Mouse (Mus musculus) heart, embryonic 15.5 days (tissue): ENCODE results near the gene Atp6v0e2. TPM values are rescaled to one million over a fixed set of nuclear protein-coding genes. Genes with fewer than 3 reads are reported as not detected.

ENCODE experiments used
- ATAC-seq: fragments of 200-750 bp; cut with Nextera tagmentation; replicated peaks from 2 replicates; pipeline ENCODE4 v1.8.0; 2017; ENCODE audit warnings: low read depth, moderate TSS enrichment; ENCODE audit not compliant: insufficient number of reproducible peaks, insufficient read depth, low FRiP score
- H3K27ac ChIP-seq: fragments of 300-500 bp; sonication (generic); 2 replicates; pipeline ENCODE4 v1.5.1; 2015; ENCODE audit warnings: mild to moderate bottlenecking, inconsistent platforms
- H3K27me3 ChIP-seq: fragments of 300-500 bp; sonication (generic); 2 replicates; pipeline ENCODE4 v1.6.1; 2015; ENCODE audit warnings: inconsistent platforms
- H3K36me3 ChIP-seq: fragments of 300-500 bp; sonication (generic); 2 replicates; pipeline ENCODE4 v1.6.1; 2015; ENCODE audit warnings: mild to moderate bottlenecking, inconsistent platforms
- H3K4me1 ChIP-seq: fragments of 300-500 bp; sonication (generic); replicated peaks from 2 replicates; pipeline ENCODE4 v1.6.1; 2015; ENCODE audit warnings: inconsistent platforms
- H3K4me2 ChIP-seq: fragments of 300-500 bp; sonication (generic); 2 replicates; pipeline ENCODE4 v1.6.1; 2015; ENCODE audit warnings: inconsistent platforms, mild to moderate bottlenecking, moderate library complexity
- H3K4me3 ChIP-seq: fragments of 300-500 bp; sonication (generic); 2 replicates; pipeline ENCODE4 v1.5.1; 2015; ENCODE audit warnings: mild to moderate bottlenecking, inconsistent platforms
- H3K9ac ChIP-seq: fragments of 300-500 bp; sonication (generic); 2 replicates; pipeline ENCODE4 v1.6.1; 2015; ENCODE audit warnings: mild to moderate bottlenecking, inconsistent platforms
- H3K9me3 ChIP-seq: fragments of 300-500 bp; sonication (generic); replicated peaks from 2 replicates; pipeline ENCODE4 v1.6.1; 2016; ENCODE audit warnings: inconsistent platforms
- WGBS: fragments of 180-500 bp; shearing (Covaris S2); methylation state at CpG from one replicate; pipeline ENCODE4 v1.1.7; 2015; ENCODE audit warnings: mixed read lengths; 5-methylcytosine and 5-hydroxymethylcytosine counted together
- polyA plus RNA-seq: library from polyadenylated mRNA; unstranded; fragments of >200 nt; fragmentation: Nextera tagmentation; extraction: Ambion mirVana; gene quantifications from 2 replicates; pipeline ENCODE4 v1.2.1, GENCODE M21; 2015

The Atp6v0e2 gene
- polyA plus RNA-seq, 1 experiment from 2014 or later, result 17.5 TPM

- whole genome bisulfite sequencing, result 29% methylated on average over 14 of the region's 14 CpGs
- peak; percentile 84 for ATAC-seq
These were observed 17.9 kb downstream of the Atp6v0e2 start for GRCm38 (mm10) chr6:48555104-48555890.

GRCm38 (mm10) chr6:48555956-48556355 is 18.5 kb downstream of the Atp6v0e2 start:
- WGBS, result 79% methylated on average over 3 of the region's 3 CpGs
- H3K27ac ChIP-seq, result no peak overlapping the region

More at GRCm38 (mm10) chr6:48555104-48555890, 17.9 kb downstream of the Atp6v0e2 start:
- Histone ChIP-seq H3K27ac (peak overlapping the region; percentile 98), H3K4me3 (peak overlapping the region; percentile 64), H3K9me3 (no peaks in the 10 kb centered on the region), H3K4me1 (peaks cover 14% of the 10 kb centered on the region), H3K36me3 (peaks cover 7% of the 10 kb centered on the region; the same call in 1 of the 2 replicates), H3K9ac (peak overlapping the region; percentile 61), H3K4me2 (peak overlapping the region; percentile 75), H3K27me3 (no peaks in the 10 kb centered on the region)

GRCm38 (mm10) chr6:48565693-48566310 is 28.4 kb downstream of the Atp6v0e2 start:
- Histone ChIP-seq H3K9me3 (no peaks in the 10 kb centered on the region), H3K9ac (no peak overlapping the region), H3K4me2 (no peak overlapping the region), H3K4me3 (no peak overlapping the region), H3K27ac (peak overlapping the region; percentile 67), H3K27me3 (no peaks in the 10 kb centered on the region), H3K4me1 (peaks cover 41% of the 10 kb centered on the region), H3K36me3 (peaks cover 5% of the 10 kb centered on the region)
- WGBS, result 69% methylated on average over 4 of the region's 4 CpGs
- no peak for ATAC-seq

More at GRCm38 (mm10) chr6:48555956-48556355, 18.5 kb downstream of the Atp6v0e2 start:
- Histone ChIP-seq H3K4me1 (peaks cover 14% of the 10 kb centered on the region), H3K4me3 (no peak overlapping the region), H3K9me3 (no peaks in the 10 kb centered on the region), H3K27me3 (no peaks in the 10 kb centered on the region), H3K4me2 (no peak overlapping the region), H3K9ac (no peak overlapping the region), H3K36me3 (peaks cover 7% of the 10 kb centered on the region; the same call in 1 of the 2 replicates)
- ATAC-seq, result no peak

- WGBS, result 19% methylated on average over 5 of the region's 5 CpGs
- no peak overlapping the region for H3K4me2 ChIP-seq
- H3K9ac ChIP-seq, result no peak overlapping the region
- H3K4me1 ChIP-seq, result peaks cover 41% of the 10 kb centered on the region
- H3K4me3 ChIP-seq, result no peak overlapping the region
- H3K36me3 ChIP-seq, result peaks cover 5% of the 10 kb centered on the region
- peak; percentile 54; the same call in 1 of the 2 replicates for ATAC-seq
- no peaks in the 10 kb centered on the region for H3K27me3 ChIP-seq
- H3K9me3 ChIP-seq, result no peaks in the 10 kb centered on the region
- H3K27ac ChIP-seq, result peak overlapping the region; percentile 67
These were observed 28.9 kb downstream of the Atp6v0e2 start for GRCm38 (mm10) chr6:48566312-48566711.

- H3K4me2 ChIP-seq, result peak overlapping the region; percentile 54
- H3K36me3 ChIP-seq, result peaks cover 5% of the 10 kb centered on the region
- peak overlapping the region; percentile 23 for H3K4me3 ChIP-seq
- 35% methylated on average over 21 of the region's 21 CpGs for WGBS
- H3K27ac ChIP-seq, result peak overlapping the region; percentile 81
- peak; percentile 69 for ATAC-seq
- no peak overlapping the region; the same call in 1 of the 2 replicates for H3K9ac ChIP-seq
- no peaks in the 10 kb centered on the region for H3K9me3 ChIP-seq
- H3K4me1 ChIP-seq, result peaks cover 55% of the 10 kb centered on the region
- no peaks in the 10 kb centered on the region for H3K27me3 ChIP-seq
These were observed 30.9 kb downstream of the Atp6v0e2 start for GRCm38 (mm10) chr6:48568036-48568984.

GRCm38 (mm10) chr6:48569065-48569807 is 31.8 kb downstream of the Atp6v0e2 start:
- Histone ChIP-seq H3K36me3 (peaks cover 5% of the 10 kb centered on the region), H3K4me3 (peak overlapping the region; percentile 23), H3K4me1 (peaks cover 60% of the 10 kb centered on the region), H3K27me3 (no peaks in the 10 kb centered on the region), H3K4me2 (peak overlapping the region; percentile 54), H3K27ac (peak overlapping the region; percentile 81), H3K9ac (no peak overlapping the region), H3K9me3 (no peaks in the 10 kb centered on the region)
- WGBS, result 34% methylated on average over 8 of the region's 8 CpGs
- ATAC-seq, result no peak

GRCm38 (mm10) chr6:48572014-48572413 is 34.6 kb downstream of the Atp6v0e2 start:
- WGBS, result 90% methylated on average over 5 of the region's 5 CpGs
- Histone ChIP-seq H3K27ac (peak overlapping the region; percentile 71), H3K9ac (no peak overlapping the region), H3K36me3 (no peaks in the 10 kb centered on the region), H3K4me1 (peaks cover 45% of the 10 kb centered on the region), H3K4me2 (peak overlapping the region; percentile 31), H3K4me3 (peak overlapping the region; percentile 16), H3K27me3 (no peaks in the 10 kb centered on the region), H3K9me3 (no peaks in the 10 kb centered on the region)
- no peak for ATAC-seq

GRCm38 (mm10) chr6:48572572-48573061 is 35.2 kb downstream of the Atp6v0e2 start, which contains the start of gene Rarres2:
Gene Rarres2 (minus strand): TSS chr6:48572789.
- Histone ChIP-seq H3K36me3 (no peaks in the 10 kb centered on the region), H3K4me1 (peaks cover 42% of the 10 kb centered on the region), H3K9ac (no peak within 1 kb of the TSS), H3K4me3 (peak within 1 kb of the TSS; percentile 16), H3K9me3 (no peaks in the 10 kb centered on the region), H3K27me3 (no peaks in the 10 kb centered on the region), H3K27ac (peak within 1 kb of the TSS; percentile 71), H3K4me2 (peak within 1 kb of the TSS; percentile 31)
- peak; percentile 41; the same call in 1 of the 2 replicates for ATAC-seq
- WGBS, result 34% methylated on average over 6 of the region's 6 CpGs

- 33% methylated on average over 10 of the region's 10 CpGs for WGBS
- H3K36me3 ChIP-seq, result no peaks in the 10 kb centered on the region
- H3K9me3 ChIP-seq, result no peaks in the 10 kb centered on the region
- no peak overlapping the region for H3K4me2 ChIP-seq
- peak overlapping the region; percentile 71 for H3K27ac ChIP-seq
- H3K27me3 ChIP-seq, result no peaks in the 10 kb centered on the region
- peaks cover 36% of the 10 kb centered on the region for H3K4me1 ChIP-seq
- no peak overlapping the region for H3K9ac ChIP-seq
- no peak for ATAC-seq
- no peak overlapping the region for H3K4me3 ChIP-seq
These were observed 35.9 kb downstream of the Atp6v0e2 start for GRCm38 (mm10) chr6:48573280-48573679.

- WGBS, result 54% methylated on average over 3 of the region's 3 CpGs
- Histone ChIP-seq H3K27ac (peak overlapping the region; percentile 53), H3K9ac (no peak overlapping the region), H3K9me3 (no peaks in the 10 kb centered on the region), H3K36me3 (no peaks in the 10 kb centered on the region), H3K4me2 (no peak overlapping the region), H3K4me3 (no peak overlapping the region), H3K27me3 (no peaks in the 10 kb centered on the region), H3K4me1 (peaks cover 29% of the 10 kb centered on the region)
- no peak for ATAC-seq
These were observed 36.6 kb downstream of the Atp6v0e2 start for GRCm38 (mm10) chr6:48573981-48574380.
